Mouse (Mus musculus) MEL (cell line): Measurements from ENCODE around the gene Plcb4. TPM values are rescaled to one million over a fixed set of nuclear protein-coding genes. Genes with fewer than 3 reads are reported as not detected.

ENCODE experiments used
- DNase-seq: peaks from one replicate; pipeline ENCODE4 v3.0.0; 2011; ENCODE audit warnings: low read depth, low spot score
- H3K27ac ChIP-seq: 2 replicates; pipeline ENCODE4 v1.5.1; 2012; ENCODE audit warnings: low read depth, mild to moderate bottlenecking, control low read depth, low read length, moderate library complexity; ENCODE audit not compliant: control insufficient read depth
- H3K27me3 ChIP-seq, 2 experiments: fragments of 150-350 bp in 1 of 2; sonication (generic) in 1 of 2; 2 replicates each; pipeline ENCODE4 v1.6.1; 2012; ENCODE audit warnings: low read length in 2 of 2, mild to moderate bottlenecking in 2 of 2, improper control_type of control experiment in 1 of 2, moderate library complexity in 1 of 2; ENCODE audit not compliant: insufficient read depth in 2 of 2, control insufficient read depth in 1 of 2
- H3K36me3 ChIP-seq, 2 experiments: 2 replicates each; pipeline ENCODE4 v1.6.1; 2012 to 2014; ENCODE audit warnings: low read length in 2 of 2, improper control_type of control experiment in 1 of 2, inconsistent platforms in 1 of 2, mild to moderate bottlenecking in 1 of 2; ENCODE audit not compliant: insufficient read depth in 2 of 2, control insufficient read depth in 1 of 2
- H3K4me1 ChIP-seq, 2 experiments: fragments of 150-350 bp in 1 of 2; sonication (generic) in 1 of 2; 2 replicates each; pipeline ENCODE4 v1.6.1; 2012; ENCODE audit warnings: low read length in 2 of 2, improper control_type of control experiment in 1 of 2, mild to moderate bottlenecking in 1 of 2; ENCODE audit not compliant: insufficient read depth in 2 of 2, control insufficient read depth in 1 of 2
- H3K4me3 ChIP-seq, 2 experiments: fragments of 150-350 bp in 1 of 2; sonication (generic) in 1 of 2; 2 replicates each; pipeline ENCODE4 v1.5.1; 2012; ENCODE audit warnings: low read depth in 2 of 2, low read length in 2 of 2, mild to moderate bottlenecking in 2 of 2, moderate library complexity in 2 of 2, control low read depth in 1 of 2, improper control_type of control experiment in 1 of 2; ENCODE audit not compliant: control insufficient read depth in 1 of 2, insufficient read depth in 1 of 2
- H3K79me2 ChIP-seq: 2 replicates; pipeline ENCODE4 v1.6.1; 2012; ENCODE audit warnings: mild to moderate bottlenecking, low read length, moderate library complexity; ENCODE audit not compliant: control insufficient read depth, poor library complexity, insufficient read depth
- H3K9ac ChIP-seq: 2 replicates; pipeline ENCODE4 v1.6.1; 2012; ENCODE audit warnings: low read depth, mild to moderate bottlenecking, control low read depth, low read length, moderate library complexity; ENCODE audit not compliant: control insufficient read depth, poor library complexity, severe bottlenecking
- H3K9me3 ChIP-seq: fragments of 150-350 bp; sonication (generic); replicated peaks from 2 replicates; pipeline ENCODE4 v1.6.1; 2012; ENCODE audit warnings: mild to moderate bottlenecking, low read length, improper control_type of control experiment, moderate library complexity; ENCODE audit not compliant: insufficient read depth
- CTCF ChIP-seq, 3 experiments: IDR thresholded peaks in 2 of 3; conservative IDR thresholded peaks in 1 of 3; 2 replicates each; pipeline ENCODE4 v1.5.1; 2011 to 2012; ENCODE audit warnings: low read length in 3 of 3, low read depth in 2 of 3, mild to moderate bottlenecking in 2 of 3, improper control_type of control experiment in 1 of 3, inconsistent platforms in 1 of 3, mixed read lengths in 1 of 3, moderate library complexity in 1 of 3; ENCODE audit not compliant: control insufficient read depth in 1 of 3, insufficient read depth in 1 of 3, poor library complexity in 1 of 3, severe bottlenecking in 1 of 3
- E2F4 ChIP-seq: IDR thresholded peaks from 2 replicates; pipeline ENCODE4 v1.6.1; 2011; ENCODE audit warnings: low read depth, low read length, improper control_type of control experiment, borderline replicate concordance
- EP300 ChIP-seq, 2 experiments: IDR thresholded peaks; 2 replicates each; pipeline ENCODE4 v1.6.1; 2011; ENCODE audit warnings: improper control_type of control experiment in 2 of 2, low read length in 2 of 2, low read depth in 1 of 2, mild to moderate bottlenecking in 1 of 2
- ETS1 ChIP-seq: IDR thresholded peaks from 2 replicates; pipeline ENCODE4 v1.6.1; 2012; ENCODE audit warnings: low read depth, mild to moderate bottlenecking, inconsistent platforms, low read length, improper control_type of control experiment, moderate library complexity
- GABPA ChIP-seq: IDR thresholded peaks from 2 replicates; pipeline ENCODE4 v1.6.1; 2012; ENCODE audit warnings: low read depth, mild to moderate bottlenecking, inconsistent platforms, low read length, improper control_type of control experiment, moderate library complexity
- GATA1 ChIP-seq: IDR thresholded peaks from 2 replicates; pipeline ENCODE4 v1.6.1; 2011; ENCODE audit warnings: low read depth, low read length, improper control_type of control experiment
- JUND ChIP-seq: IDR thresholded peaks from 2 replicates; pipeline ENCODE4 v1.6.1; 2011; ENCODE audit warnings: low read depth, mild to moderate bottlenecking, improper control_type of control experiment, low read length
- KAT2A ChIP-seq: conservative IDR thresholded peaks from 2 replicates; pipeline ENCODE4 v1.6.1; 2012; ENCODE audit warnings: low read depth, low read length, improper control_type of control experiment, inconsistent platforms
- MAFK ChIP-seq: IDR thresholded peaks from 2 replicates; pipeline ENCODE4 v1.6.1; 2011; ENCODE audit warnings: low read depth, mild to moderate bottlenecking, low read length, improper control_type of control experiment, borderline replicate concordance
- MAX ChIP-seq: IDR thresholded peaks from 2 replicates; pipeline ENCODE4 v1.6.1; 2011; ENCODE audit warnings: low read length, improper control_type of control experiment
- MEF2A ChIP-seq: IDR thresholded peaks from 2 replicates; pipeline ENCODE4 v1.6.1; 2014; ENCODE audit warnings: low read depth, mild to moderate bottlenecking, inconsistent platforms, low read length, improper control_type of control experiment; ENCODE audit not compliant: poor library complexity, insufficient replicate concordance, severe bottlenecking; ENCODE audit errors: extremely low read depth
- MXI1 ChIP-seq: IDR thresholded peaks from 2 replicates; pipeline ENCODE4 v1.6.1; 2011; ENCODE audit warnings: mild to moderate bottlenecking, low read depth, low read length, improper control_type of control experiment
- POLR2A ChIP-seq, 2 experiments: IDR thresholded peaks; 2 replicates each; pipeline ENCODE4 v1.6.1; 2011 to 2012; ENCODE audit warnings: low read length in 2 of 2, mild to moderate bottlenecking in 2 of 2, control low read depth in 1 of 2, improper control_type of control experiment in 1 of 2, low read depth in 1 of 2, moderate library complexity in 1 of 2; ENCODE audit not compliant: control insufficient read depth in 1 of 2, insufficient read depth in 1 of 2, poor library complexity in 1 of 2
- POLR2AphosphoS5 ChIP-seq: IDR thresholded peaks from 2 replicates; pipeline ENCODE4 v1.6.1; 2012; ENCODE audit warnings: low read depth, borderline replicate concordance, mild to moderate bottlenecking, inconsistent platforms, low read length, moderate library complexity, mixed read lengths
- RAD21 ChIP-seq: IDR thresholded peaks from 2 replicates; pipeline ENCODE4 v1.6.1; 2011; ENCODE audit warnings: mild to moderate bottlenecking, low read depth, low read length, improper control_type of control experiment
- TBP ChIP-seq: IDR thresholded peaks from 2 replicates; pipeline ENCODE4 v1.8.0; 2011; ENCODE audit warnings: low read depth, low read length, improper control_type of control experiment
- TCF12 ChIP-seq: IDR thresholded peaks from 2 replicates; pipeline ENCODE4 v1.6.1; 2014; ENCODE audit warnings: low read depth, mild to moderate bottlenecking, inconsistent platforms, low read length, improper control_type of control experiment, moderate library complexity
- UBTF ChIP-seq: IDR thresholded peaks from 2 replicates; pipeline ENCODE4 v1.6.1; 2012; ENCODE audit warnings: low read depth, mild to moderate bottlenecking, inconsistent platforms, low read length, improper control_type of control experiment, moderate library complexity, borderline replicate concordance; ENCODE audit not compliant: insufficient read depth
- ZKSCAN1 ChIP-seq: IDR thresholded peaks from 2 replicates; pipeline ENCODE4 v1.6.1; 2012; ENCODE audit warnings: low read depth, mild to moderate bottlenecking, inconsistent platforms, low read length, improper control_type of control experiment, moderate library complexity
- ZMIZ1 ChIP-seq: IDR thresholded peaks from 2 replicates; pipeline ENCODE4 v1.6.1; 2012; ENCODE audit warnings: low read depth, mild to moderate bottlenecking, inconsistent platforms, low read length, improper control_type of control experiment, moderate library complexity
- polyA plus RNA-seq, 2 experiments: library from polyadenylated mRNA; stranded (reverse) in 1 of 2; unstranded in 1 of 2; fragments of >175 nt in 1 of 2; fragments of >200 nt in 1 of 2; gene quantifications; 2 replicates each; pipeline versions ENCODE4 v1.2.1 to v1.2.4; 2012; ENCODE audit warnings: low replicate concordance in 2 of 2, low read depth in 1 of 2; ENCODE audit not compliant: insufficient read length in 2 of 2, insufficient read depth in 1 of 2, missing spikeins in 1 of 2
- total RNA-seq: library from RNA; depleted of rRNA; stranded (reverse); fragments of 300-350 nt; gene quantifications from 2 replicates; pipeline ENCODE4 v1.2.3, GENCODE M21; 2012

Gene Plcb4
- total and polyA plus RNA-seq, 3 experiments: not detected

DNA sequence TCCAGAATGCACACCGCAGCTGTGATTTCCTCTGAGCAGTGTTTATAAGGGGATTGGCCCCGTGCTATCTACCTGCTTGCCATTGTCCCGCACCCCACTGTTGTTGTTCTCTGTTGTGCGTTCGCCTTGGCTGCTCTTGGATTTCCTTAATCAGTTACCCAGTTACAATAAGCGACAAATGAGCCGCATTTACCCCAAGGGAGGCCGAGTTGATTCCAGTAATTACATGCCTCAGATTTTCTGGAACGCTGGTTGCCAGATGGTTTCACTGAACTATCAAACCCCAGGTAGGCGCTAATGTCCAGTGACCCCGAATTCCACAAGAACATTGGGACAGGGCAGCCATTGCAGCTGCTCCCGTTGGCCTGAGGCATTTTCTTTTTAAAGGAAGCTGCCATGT lies 309.3 kb downstream of the Plcb4 start:
- DNase-seq: no peak
- Histone ChIP-seq H3K27me3 (no peaks in the 10 kb centered on the region), H3K36me3 (no peaks in the 10 kb centered on the region), H3K9me3 (no peaks in the 10 kb centered on the region), H3K79me2 (no peaks in the 10 kb centered on the region), H3K9ac (no peak overlapping the region), H3K4me1 (no peaks in the 10 kb centered on the region), H3K27ac (no peak overlapping the region), H3K4me3 (no peak overlapping the region)
- TF ChIP-seq TBP (no peak), ZKSCAN1 (no peak), GATA1 (no peak), POLR2A (IDR thresholded peaks at IDR 0.05; ENCODE audit: control insufficient read depth in 1 of 2, insufficient read depth in 1 of 2, low read depth in 1 of 2, low read length in 2 of 2, poor library complexity in 1 of 2) (no peak), TCF12 (no peak), MAFK (no peak), MAX (no peak), MXI1 (no peak), KAT2A (no peak)

DNA sequence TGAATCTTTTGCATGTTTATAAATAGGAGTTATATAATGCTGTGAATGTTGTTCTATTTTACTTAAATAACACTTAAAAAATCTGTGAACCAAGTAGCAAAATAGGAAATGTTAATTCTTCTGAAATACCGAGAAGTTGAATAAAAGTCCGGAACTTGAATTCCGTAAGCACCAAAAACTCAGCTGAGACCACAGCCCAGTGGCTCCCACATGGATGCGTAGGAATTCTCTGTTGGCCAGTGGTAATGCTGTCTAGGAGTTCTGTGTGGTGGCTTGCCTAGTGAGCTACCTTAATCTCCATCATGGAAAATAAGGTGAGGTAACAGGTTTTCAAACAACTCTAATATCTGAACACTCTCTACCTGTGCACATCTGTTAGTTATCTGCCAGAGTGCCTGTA lies 312.1 kb downstream of the Plcb4 start:
- no peak for TF ChIP-seq CTCF (IDR thresholded peaks at IDR 0.05 in 2 of 3, conservative IDR thresholded peaks at IDR 0.05 in 1 of 3; ENCODE audit: control insufficient read depth in 1 of 3, insufficient read depth in 1 of 3, low read depth in 2 of 3, low read length in 3 of 3, poor library complexity in 1 of 3, severe bottlenecking in 1 of 3)
- Histone ChIP-seq H3K79me2 (no peaks in the 10 kb centered on the region), H3K9ac (no peak overlapping the region), H3K36me3 (no peaks in the 10 kb centered on the region), H3K4me3 (no peak overlapping the region), H3K27ac (no peak overlapping the region), H3K27me3 (no peaks in the 10 kb centered on the region), H3K4me1 (no peaks in the 10 kb centered on the region), H3K9me3 (no peaks in the 10 kb centered on the region)
- no peak for DNase-seq

DNA sequence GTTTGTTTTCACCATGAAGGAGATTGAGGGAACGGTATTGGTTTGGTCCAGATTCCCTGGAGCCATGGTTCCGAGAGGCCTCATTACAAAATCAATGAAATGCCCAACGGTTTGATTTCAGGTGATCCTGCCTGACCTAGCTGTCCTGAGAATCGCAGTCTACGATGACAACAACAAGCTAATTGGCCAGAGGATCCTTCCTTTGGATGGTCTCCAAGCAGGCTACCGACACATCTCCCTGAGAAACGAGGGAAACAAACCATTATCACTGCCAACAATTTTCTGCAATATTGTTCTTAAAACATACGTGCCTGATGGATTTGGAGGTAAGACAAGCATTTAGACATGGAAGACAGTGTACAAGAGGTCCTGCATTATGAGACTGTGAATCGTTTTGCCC lies 317.2 kb downstream of the Plcb4 start:
- no peak overlapping the region for H3K9ac ChIP-seq
- no peak overlapping the region for H3K27ac ChIP-seq
- TF ChIP-seq E2F4: no peak
- TF ChIP-seq GABPA: no peak
- TF ChIP-seq MEF2A: no peak
- TF ChIP-seq ZMIZ1: no peak
- TF ChIP-seq JUND: no peak
- no peak for TF ChIP-seq UBTF
- no peak for TF ChIP-seq MXI1
- TF ChIP-seq MAX: no peak
- TF ChIP-seq ETS1: no peak
- no peak for TF ChIP-seq POLR2AphosphoS5
- TF ChIP-seq EP300 (IDR thresholded peaks at IDR 0.05; ENCODE audit: low read depth in 1 of 2, low read length in 2 of 2): no peak
- no peak for TF ChIP-seq RAD21
- no peak for TF ChIP-seq GATA1
- H3K4me1 ChIP-seq: no peaks in the 10 kb centered on the region
- no peaks in the 10 kb centered on the region for H3K79me2 ChIP-seq
- no peaks in the 10 kb centered on the region for H3K9me3 ChIP-seq
- no peak overlapping the region for H3K4me3 ChIP-seq
- no peaks in the 10 kb centered on the region for H3K27me3 ChIP-seq
- H3K36me3 ChIP-seq: no peaks in the 10 kb centered on the region
- DNase-seq: no peak
